Mouse (Mus musculus) ES-Bruce4 (cell line): ENCODE measurements around the gene Rab27a.

Source experiments
- CTCF ChIP-seq: IDR thresholded peaks from one replicate; pipeline ENCODE4 v1.8.1; 2011; ENCODE audit warnings: low read depth, low read length
- EP300 ChIP-seq: IDR thresholded peaks from 2 replicates; pipeline ENCODE4 v1.6.1; 2011; ENCODE audit warnings: low read depth, low read length; ENCODE audit not compliant: insufficient read depth
- POLR2A ChIP-seq: IDR thresholded peaks from one replicate; pipeline ENCODE4 v1.8.1; 2011; ENCODE audit warnings: low read length; ENCODE audit not compliant: insufficient read depth

GRCm38 (mm10) chr9:73101536-73101935 is 56.9 kb downstream of the Rab27a start, which contains the start of gene Khdc3:
- TF ChIP-seq CTCF = no peak
- TF ChIP-seq POLR2A = no peak
- TF ChIP-seq EP300 = no peak
